ENCODE assay signal across 25 mouse cellular contexts in the genomic region with DNA sequence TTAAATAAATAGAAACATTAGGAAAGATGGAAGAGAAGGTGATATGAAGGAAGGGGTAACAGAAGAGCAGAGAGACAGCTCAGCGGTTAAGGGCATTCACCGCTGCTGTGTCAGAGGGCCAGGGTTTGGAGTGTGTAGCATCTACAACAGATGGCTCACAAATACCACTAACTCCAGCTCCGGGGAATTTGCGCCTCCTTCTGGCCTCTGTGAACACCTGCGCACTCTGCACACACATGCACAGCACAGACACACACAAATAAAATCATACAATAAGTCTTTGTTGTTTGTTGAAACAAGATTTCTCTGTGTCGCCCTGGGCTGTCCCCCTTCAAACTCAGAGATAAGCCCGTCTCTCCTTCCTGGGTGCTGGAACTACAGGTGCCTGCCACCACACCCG. TPM values are rescaled to one million over a fixed set of nuclear protein-coding genes. Genes with fewer than 3 reads are reported as not detected.
DNase-seq lines count a peak whose midpoint lies in the region; TF ChIP-seq lines count a peak whose summit lies in the region.
"Had no signal": no experiment of that assay in that cellular context is flagged by ENCODE, and none has a peak within 500 bp of the region (broad histone marks: within the 10 kb centered on the region; RNA-seq: fewer than 3 reads in every experiment).

No protein-coding gene starts in this region.

- TF ChIP-seq POLR2A in ES-Bruce4 (IDR thresholded peaks at IDR 0.05; ENCODE audit: insufficient read depth, low read length) = no peak

- DNase-seq in layer of hippocampus, adult 2 months (ENCODE audit: low spot score in 2 of 2) = no peak
- no peak for DNase-seq in layer of hippocampus, adult 18-20 months (ENCODE audit: low spot score in 2 of 2)
- DNase-seq in R1 (ENCODE audit: low read depth, low spot score) = peak; percentile 69
- DNase-seq in neural tube, embryonic 10.5 days (ENCODE audit: extremely low spot score, low spot score) = no peak
- DNase-seq in left cerebral cortex, adult 8-10 months (ENCODE audit: low spot score in 2 of 2) = no peak
- DNase-seq: adrenal gland, adult 2 months; adrenal gland, postnatal 14 days; cerebellum, adult 11 months; cerebellum, adult 2 months; cerebellum, adult 9-11 months; cerebellum, postnatal 25 days; forebrain, postnatal 0 days; gastrocnemius, adult 2 months; gastrocnemius, postnatal 14 days; heart, adult 18-20 months; heart, postnatal 14 days; heart, postnatal 4 days had no signal

- no peaks in the 10 kb centered on the region for H3K9me3 ChIP-seq in ES-Bruce4 (replicated peaks; ENCODE audit: control insufficient read depth, insufficient read depth, low read length, poor library complexity, severe bottlenecking)
- H3K9me3 ChIP-seq: embryonic facial prominence, embryonic 12.5 days; embryonic facial prominence, embryonic 15.5 days; heart, embryonic 10.5 days; heart, embryonic 13.5 days; hindbrain, embryonic 12.5 days; hindbrain, embryonic 15.5 days; intestine, embryonic 15.5 days had no signal

- H3K4me1 ChIP-seq in ES-Bruce4 (ENCODE audit: control insufficient read depth, insufficient read depth, low read length) = peaks cover 2% of the 10 kb centered on the region
- H3K4me1 ChIP-seq: embryonic facial prominence, embryonic 12.5 days; embryonic facial prominence, embryonic 15.5 days; heart, embryonic 13.5 days; intestine, embryonic 15.5 days had no signal

- no peaks in the 10 kb centered on the region for H3K27me3 ChIP-seq in ES-Bruce4 (ENCODE audit: control insufficient read depth, insufficient read depth, low read length, poor library complexity, severe bottlenecking)
- H3K27me3 ChIP-seq: embryonic facial prominence, embryonic 12.5 days; embryonic facial prominence, embryonic 15.5 days; heart, embryonic 13.5 days; hindbrain, embryonic 12.5 days; hindbrain, embryonic 15.5 days; intestine, embryonic 15.5 days had no signal

- TF ChIP-seq EP300 in ES-Bruce4 (IDR thresholded peaks at IDR 0.05; ENCODE audit: insufficient read depth, low read depth, low read length) = no peak

- no peak overlapping the region for H3K9ac ChIP-seq in ES-Bruce4 (ENCODE audit: low read depth, poor library complexity, severe bottlenecking)
- H3K9ac ChIP-seq: embryonic facial prominence, embryonic 12.5 days; embryonic facial prominence, embryonic 15.5 days; forebrain, postnatal 0 days; heart, embryonic 13.5 days; hindbrain, embryonic 12.5 days; hindbrain, embryonic 15.5 days; intestine, embryonic 15.5 days had no signal

- no peak overlapping the region for H3K27ac ChIP-seq in layer of hippocampus, adult 2 months
- no peak overlapping the region for H3K27ac ChIP-seq in ES-Bruce4 (ENCODE audit: insufficient read depth, low read length)
- H3K27ac ChIP-seq: embryonic facial prominence, embryonic 12.5 days; embryonic facial prominence, embryonic 15.5 days; heart, embryonic 10.5 days; heart, embryonic 13.5 days; hindbrain, embryonic 12.5 days; hindbrain, embryonic 15.5 days; intestine, embryonic 15.5 days had no signal

- TF ChIP-seq CTCF in layer of hippocampus, adult 2 months (conservative IDR thresholded peaks at IDR 0.05) = 0 out of 2 replicates have a peak, but pooled peaks have one; percentile 2
- peak; percentile 30 for TF ChIP-seq CTCF in ES-Bruce4 (IDR thresholded peaks at IDR 0.05; ENCODE audit: low read depth, low read length)

- H3K36me3 ChIP-seq in ES-Bruce4 (ENCODE audit: control insufficient read depth, insufficient read depth, low read length, poor library complexity, severe bottlenecking) = no peaks in the 10 kb centered on the region
- H3K36me3 ChIP-seq: embryonic facial prominence, embryonic 12.5 days; embryonic facial prominence, embryonic 15.5 days; heart, embryonic 13.5 days; hindbrain, embryonic 12.5 days; hindbrain, embryonic 15.5 days; intestine, embryonic 15.5 days had no signal

- no peak overlapping the region for H3K4me3 ChIP-seq in layer of hippocampus, adult 2 months
- no peak overlapping the region for H3K4me3 ChIP-seq in ES-Bruce4 (ENCODE audit: low read depth, low read length)
- H3K4me3 ChIP-seq: embryonic facial prominence, embryonic 12.5 days; embryonic facial prominence, embryonic 15.5 days; gastrocnemius, adult 2 months; heart, embryonic 10.5 days; heart, embryonic 13.5 days; hindbrain, embryonic 12.5 days; hindbrain, embryonic 15.5 days; intestine, embryonic 15.5 days had no signal

RNA-seq across cellular contexts. Expression of a gene that starts 49.4 kb away (rescaled TPM):
- 10 to 100 TPM; 41.2 to 41.4 TPM for total RNA-seq in layer of hippocampus, adult 2 months (2021)
- 10 to 100 TPM; 34.6 to 34.8 TPM for total RNA-seq in layer of hippocampus, adult 18-20 months (2021)
- 51.6 and 63.2 TPM in 2 replicates for polyA plus RNA-seq in ES-Bruce4 (2011; ENCODE audit: insufficient read depth, insufficient read length, low read depth, missing spikeins)
- 10 to 100 TPM; 41.3 to 47.8 (median 45.0) TPM for total RNA-seq in left cerebral cortex, adult 8-10 months (2022)
